Mouse (Mus musculus) MEL (cell line): ENCODE measurements at regions not wholly inside any gene's neighbourhood (a gene's known extent, or its start where the extent isn't known, plus 50 kb on each side); places are given as distances from the start of the nearest gene placed in this dataset.
A peak's percentile ranks its signal among the peaks of the same experiment; 100 is the strongest.

Source experiments
- DNase-seq: peaks from one replicate; pipeline ENCODE4 v3.0.0; 2011; ENCODE audit warnings: low read depth, low spot score
- H3K27ac ChIP-seq: 2 replicates; pipeline ENCODE4 v1.5.1; 2012; ENCODE audit warnings: low read depth, mild to moderate bottlenecking, control low read depth, low read length, moderate library complexity; ENCODE audit not compliant: control insufficient read depth
- H3K27me3 ChIP-seq, 2 experiments: fragments of 150-350 bp in 1 of 2; sonication (generic) in 1 of 2; 2 replicates each; pipeline ENCODE4 v1.6.1; 2012; ENCODE audit warnings: low read length in 2 of 2, mild to moderate bottlenecking in 2 of 2, improper control_type of control experiment in 1 of 2, moderate library complexity in 1 of 2; ENCODE audit not compliant: insufficient read depth in 2 of 2, control insufficient read depth in 1 of 2
- H3K36me3 ChIP-seq, 2 experiments: 2 replicates each; pipeline ENCODE4 v1.6.1; 2012 to 2014; ENCODE audit warnings: low read length in 2 of 2, improper control_type of control experiment in 1 of 2, inconsistent platforms in 1 of 2, mild to moderate bottlenecking in 1 of 2; ENCODE audit not compliant: insufficient read depth in 2 of 2, control insufficient read depth in 1 of 2
- H3K4me1 ChIP-seq, 2 experiments: fragments of 150-350 bp in 1 of 2; sonication (generic) in 1 of 2; 2 replicates each; pipeline ENCODE4 v1.6.1; 2012; ENCODE audit warnings: low read length in 2 of 2, improper control_type of control experiment in 1 of 2, mild to moderate bottlenecking in 1 of 2; ENCODE audit not compliant: insufficient read depth in 2 of 2, control insufficient read depth in 1 of 2
- H3K4me3 ChIP-seq, 2 experiments: fragments of 150-350 bp in 1 of 2; sonication (generic) in 1 of 2; 2 replicates each; pipeline ENCODE4 v1.5.1; 2012; ENCODE audit warnings: low read depth in 2 of 2, low read length in 2 of 2, mild to moderate bottlenecking in 2 of 2, moderate library complexity in 2 of 2, control low read depth in 1 of 2, improper control_type of control experiment in 1 of 2; ENCODE audit not compliant: control insufficient read depth in 1 of 2, insufficient read depth in 1 of 2
- H3K79me2 ChIP-seq: 2 replicates; pipeline ENCODE4 v1.6.1; 2012; ENCODE audit warnings: mild to moderate bottlenecking, low read length, moderate library complexity; ENCODE audit not compliant: control insufficient read depth, poor library complexity, insufficient read depth
- H3K9ac ChIP-seq: 2 replicates; pipeline ENCODE4 v1.6.1; 2012; ENCODE audit warnings: low read depth, mild to moderate bottlenecking, control low read depth, low read length, moderate library complexity; ENCODE audit not compliant: control insufficient read depth, poor library complexity, severe bottlenecking
- H3K9me3 ChIP-seq: fragments of 150-350 bp; sonication (generic); replicated peaks from 2 replicates; pipeline ENCODE4 v1.6.1; 2012; ENCODE audit warnings: mild to moderate bottlenecking, low read length, improper control_type of control experiment, moderate library complexity; ENCODE audit not compliant: insufficient read depth
- CTCF ChIP-seq, 3 experiments: IDR thresholded peaks in 2 of 3; conservative IDR thresholded peaks in 1 of 3; 2 replicates each; pipeline ENCODE4 v1.5.1; 2011 to 2012; ENCODE audit warnings: low read length in 3 of 3, low read depth in 2 of 3, mild to moderate bottlenecking in 2 of 3, improper control_type of control experiment in 1 of 3, inconsistent platforms in 1 of 3, mixed read lengths in 1 of 3, moderate library complexity in 1 of 3; ENCODE audit not compliant: control insufficient read depth in 1 of 3, insufficient read depth in 1 of 3, poor library complexity in 1 of 3, severe bottlenecking in 1 of 3
- GATA1 ChIP-seq: IDR thresholded peaks from 2 replicates; pipeline ENCODE4 v1.6.1; 2011; ENCODE audit warnings: low read depth, low read length, improper control_type of control experiment
- HCFC1 ChIP-seq: IDR thresholded peaks from 2 replicates; pipeline ENCODE4 v1.6.1; 2012; ENCODE audit warnings: low read depth, mild to moderate bottlenecking, inconsistent platforms, low read length, improper control_type of control experiment, moderate library complexity
- TCF12 ChIP-seq: IDR thresholded peaks from 2 replicates; pipeline ENCODE4 v1.6.1; 2014; ENCODE audit warnings: low read depth, mild to moderate bottlenecking, inconsistent platforms, low read length, improper control_type of control experiment, moderate library complexity
- UBTF ChIP-seq: IDR thresholded peaks from 2 replicates; pipeline ENCODE4 v1.6.1; 2012; ENCODE audit warnings: low read depth, mild to moderate bottlenecking, inconsistent platforms, low read length, improper control_type of control experiment, moderate library complexity, borderline replicate concordance; ENCODE audit not compliant: insufficient read depth

- no peak overlapping the region for H3K9ac ChIP-seq
- DNase-seq: peak; percentile 3
- H3K36me3 ChIP-seq: no peaks in the 10 kb centered on the region
- no peak overlapping the region for H3K4me3 ChIP-seq
- no peaks in the 10 kb centered on the region for H3K27me3 ChIP-seq
- TF ChIP-seq HCFC1 (no peak), UBTF (no peak), TCF12 (no peak), CTCF (IDR thresholded peaks at IDR 0.05 in 2 of 3, conservative IDR thresholded peaks at IDR 0.05 in 1 of 3; ENCODE audit: control insufficient read depth in 1 of 3, insufficient read depth in 1 of 3, low read depth in 2 of 3, low read length in 3 of 3, poor library complexity in 1 of 3, severe bottlenecking in 1 of 3) (no peak), GATA1 (no peak)
- H3K27ac ChIP-seq: no peak overlapping the region
- no peaks in the 10 kb centered on the region for H3K4me1 ChIP-seq
- H3K9me3 ChIP-seq: no peaks in the 10 kb centered on the region
- no peaks in the 10 kb centered on the region for H3K79me2 ChIP-seq
Observed at GRCm38 (mm10) chr3:145701945-145702344, 52.2 kb upstream of the Ccn1 start.
